Mouse (Mus musculus) CH12.LX (cell line): ENCODE data around the gene Tnk1. TPM values are rescaled to one million over a fixed set of nuclear protein-coding genes. Genes with fewer than 3 reads are reported as not detected.

ENCODE experiments used
- DNase-seq: peaks from one replicate; pipeline ENCODE4 v3.0.0-alpha.2; 2013; ENCODE audit errors: extremely low read depth
- H3K27ac ChIP-seq: 2 replicates; pipeline ENCODE4 v1.5.1; 2012; ENCODE audit warnings: low read depth, mild to moderate bottlenecking, control low read depth, moderate library complexity; ENCODE audit not compliant: insufficient read depth
- H3K27me3 ChIP-seq: replicated peaks from 2 replicates; pipeline ENCODE3; 2012; ENCODE audit warnings: inconsistent platforms
- H3K36me3 ChIP-seq, 2 experiments: replicated peaks in 1 of 2; 2 replicates each; pipeline versions ENCODE3 to v1.6.1; 2012; ENCODE audit warnings: inconsistent platforms in 1 of 2, low read length in 1 of 2, mild to moderate bottlenecking in 1 of 2, mixed read lengths in 1 of 2, moderate library complexity in 1 of 2; ENCODE audit not compliant: control insufficient read depth in 1 of 2, insufficient read depth in 1 of 2
- H3K4me1 ChIP-seq, 2 experiments: 2 replicates each; pipeline ENCODE4 v1.6.1; 2012; ENCODE audit warnings: inconsistent platforms in 1 of 2, moderate library complexity in 1 of 2; ENCODE audit not compliant: insufficient read depth in 2 of 2, control insufficient read depth in 1 of 2
- H3K4me2 ChIP-seq: 2 replicates; pipeline ENCODE4 v1.6.1; 2012; ENCODE audit warnings: low read depth, mild to moderate bottlenecking, control low read depth; ENCODE audit not compliant: poor library complexity, insufficient read depth, severe bottlenecking
- H3K4me3 ChIP-seq, 3 experiments: fragments of 150-350 bp in 1 of 3; sonication (generic) in 1 of 3; replicated peaks in 1 of 3; 2 replicates each; pipeline versions ENCODE3 to v1.5.1; 2011 to 2012; ENCODE audit warnings: low read depth in 2 of 3, low read length in 2 of 3, mild to moderate bottlenecking in 2 of 3, moderate library complexity in 2 of 3, control low read depth in 1 of 3, improper control_type of control experiment in 1 of 3, inconsistent platforms in 1 of 3, mixed read lengths in 1 of 3; ENCODE audit not compliant: poor library complexity in 1 of 3
- H3K79me2 ChIP-seq: replicated peaks from 2 replicates; pipeline ENCODE4 v1.6.1; 2012; ENCODE audit warnings: mild to moderate bottlenecking, moderate library complexity; ENCODE audit not compliant: control insufficient read depth, poor library complexity, insufficient read depth, severe bottlenecking; ENCODE audit errors: extremely low read depth
- H3K9ac ChIP-seq: 2 replicates; pipeline ENCODE4 v1.6.1; 2012; ENCODE audit warnings: low read depth, mild to moderate bottlenecking, control low read depth, moderate library complexity; ENCODE audit not compliant: insufficient read depth
- H3K9me3 ChIP-seq: replicated peaks from 2 replicates; pipeline ENCODE3; 2012; ENCODE audit warnings: low read length, inconsistent platforms, mixed read lengths
- BHLHE40 ChIP-seq: IDR thresholded peaks from 2 replicates; pipeline ENCODE4 v1.6.1; 2011; ENCODE audit warnings: mild to moderate bottlenecking, low read depth, low read length, improper control_type of control experiment
- CHD1 ChIP-seq: IDR thresholded peaks from 2 replicates; pipeline ENCODE4 v1.6.1; 2012; ENCODE audit warnings: low read depth, low read length, improper control_type of control experiment, inconsistent platforms
- CHD2 ChIP-seq: IDR thresholded peaks from 2 replicates; pipeline ENCODE4 v1.6.1; 2011; ENCODE audit warnings: low read length, improper control_type of control experiment
- CTCF ChIP-seq, 2 experiments: IDR thresholded peaks in 1 of 2; conservative IDR thresholded peaks in 1 of 2; 2 replicates each; pipeline ENCODE4 v1.5.1; 2011 to 2012; ENCODE audit warnings: low read depth in 2 of 2, low read length in 2 of 2, improper control_type of control experiment in 1 of 2, inconsistent platforms in 1 of 2, mild to moderate bottlenecking in 1 of 2, moderate library complexity in 1 of 2
- ELF1 ChIP-seq: IDR thresholded peaks from 2 replicates; pipeline ENCODE4 v1.6.1; 2014; ENCODE audit warnings: low read depth, mild to moderate bottlenecking, inconsistent platforms, low read length, improper control_type of control experiment
- EP300 ChIP-seq: IDR thresholded peaks from 2 replicates; pipeline ENCODE4 v1.6.1; 2011; ENCODE audit warnings: low read length, improper control_type of control experiment
- ETS1 ChIP-seq: conservative IDR thresholded peaks from 2 replicates; pipeline ENCODE4 v1.6.1; 2012; ENCODE audit warnings: low read depth, mild to moderate bottlenecking, inconsistent platforms, low read length, improper control_type of control experiment, moderate library complexity
- IRF4 ChIP-seq: IDR thresholded peaks from 2 replicates; pipeline ENCODE4 v1.6.1; 2014; ENCODE audit warnings: low read depth, mild to moderate bottlenecking, inconsistent platforms, low read length, improper control_type of control experiment
- KAT2A ChIP-seq: IDR thresholded peaks from 2 replicates; pipeline ENCODE4 v1.6.1; 2012; ENCODE audit warnings: low read length, improper control_type of control experiment, inconsistent platforms; ENCODE audit not compliant: insufficient replicate concordance
- MAX ChIP-seq: IDR thresholded peaks from 2 replicates; pipeline ENCODE4 v1.6.1; 2011; ENCODE audit warnings: low read length, improper control_type of control experiment
- MAZ ChIP-seq: IDR thresholded peaks from 2 replicates; pipeline ENCODE4 v1.6.1; 2012; ENCODE audit warnings: low read depth, mild to moderate bottlenecking, inconsistent platforms, low read length, improper control_type of control experiment, moderate library complexity
- MEF2A ChIP-seq: IDR thresholded peaks from 2 replicates; pipeline ENCODE4 v1.6.1; 2014; ENCODE audit warnings: low read depth, mild to moderate bottlenecking, inconsistent platforms, low read length, improper control_type of control experiment, borderline replicate concordance
- NELFE ChIP-seq: IDR thresholded peaks from 2 replicates; pipeline ENCODE4 v1.6.1; 2011; ENCODE audit warnings: low read depth, low read length, improper control_type of control experiment
- NRF1 ChIP-seq: IDR thresholded peaks from 2 replicates; pipeline ENCODE4 v1.6.1; 2014; ENCODE audit warnings: low read depth, mild to moderate bottlenecking, inconsistent platforms, low read length, improper control_type of control experiment, moderate library complexity
- PAX5 ChIP-seq: IDR thresholded peaks from 2 replicates; pipeline ENCODE4 v1.6.1; 2012; ENCODE audit warnings: low read length, inconsistent platforms, mixed read lengths
- POLR2A ChIP-seq: IDR thresholded peaks from 2 replicates; pipeline ENCODE4 v1.6.1; 2011; ENCODE audit warnings: low read depth, mild to moderate bottlenecking, improper control_type of control experiment, low read length
- POLR2AphosphoS2 ChIP-seq: IDR thresholded peaks from 2 replicates; pipeline ENCODE4 v1.6.1; 2011; ENCODE audit warnings: low read depth, low read length, improper control_type of control experiment
- RAD21 ChIP-seq: IDR thresholded peaks from 2 replicates; pipeline ENCODE4 v1.6.1; 2011; ENCODE audit warnings: low read depth, mild to moderate bottlenecking, low read length, improper control_type of control experiment, moderate library complexity
- RCOR1 ChIP-seq: conservative IDR thresholded peaks from 2 replicates; pipeline ENCODE4 v1.6.1; 2012; ENCODE audit warnings: low read depth, mild to moderate bottlenecking, inconsistent platforms, low read length, improper control_type of control experiment
- SIN3A ChIP-seq: IDR thresholded peaks from 2 replicates; pipeline ENCODE4 v1.6.1; 2012; ENCODE audit warnings: low read length, improper control_type of control experiment, inconsistent platforms
- TBP ChIP-seq: conservative IDR thresholded peaks from 2 replicates; pipeline ENCODE4 v1.6.1; 2011; ENCODE audit warnings: low read depth, low read length, improper control_type of control experiment
- TCF12 ChIP-seq: IDR thresholded peaks from 2 replicates; pipeline ENCODE4 v1.6.1; 2014; ENCODE audit warnings: low read depth, mild to moderate bottlenecking, inconsistent platforms, low read length, improper control_type of control experiment
- USF2 ChIP-seq: conservative IDR thresholded peaks from 2 replicates; pipeline ENCODE4 v1.6.1; 2011; ENCODE audit warnings: low read depth, low read length, improper control_type of control experiment
- ZC3H11A ChIP-seq: IDR thresholded peaks from 2 replicates; pipeline ENCODE4 v1.6.1; 2012; ENCODE audit warnings: low read depth, mild to moderate bottlenecking, inconsistent platforms, low read length, improper control_type of control experiment
- ZMIZ1 ChIP-seq: IDR thresholded peaks from 2 replicates; pipeline ENCODE4 v1.6.1; 2012; ENCODE audit warnings: low read depth, mild to moderate bottlenecking, inconsistent platforms, low read length, improper control_type of control experiment
- ZNF384 ChIP-seq: IDR thresholded peaks from 2 replicates; pipeline ENCODE4 v1.6.1; 2012; ENCODE audit warnings: low read depth, low read length, improper control_type of control experiment, inconsistent platforms
- dilution Hi-C: fragments of 300-500 bp; cut with MboI; formaldehyde crosslinking; loops from 2 replicates; pipeline ENCODE4 v1.14.3; 2020; ENCODE audit warnings: low sequenced_read_pairs; ENCODE audit not compliant: extremely low pct_unique_long_range_greater_than_20kb, extremely low pct_ligation_motif_present
- in situ Hi-C: fragments of 300-500 bp; cut with MboI; formaldehyde crosslinking; loops from 3 replicates; pipeline ENCODE4 v1.14.3; 2019; ENCODE audit warnings: low sequenced_read_pairs, low pct_ligation_motif_present, low pct_unique_long_range_greater_than_20kb, mixed read lengths
- polyA plus RNA-seq: library from polyadenylated mRNA; unstranded; fragments of >175 nt; gene quantifications from 2 replicates; pipeline ENCODE4 v1.2.1, GENCODE M21; 2012; ENCODE audit warnings: low read depth; ENCODE audit not compliant: insufficient read length
- total RNA-seq, 2 experiments: library from RNA; depleted of rRNA; stranded (reverse); fragments of 300-350 nt in 1 of 2; fragments of >200 nt in 1 of 2; gene quantifications; 2 replicates each; pipeline ENCODE4 v1.2.3; 2012 to 2014

Gene Tnk1
- total and polyA plus RNA-seq, 3 experiments, result 0.13 to 0.30 TPM; not detected in 1

DNA sequence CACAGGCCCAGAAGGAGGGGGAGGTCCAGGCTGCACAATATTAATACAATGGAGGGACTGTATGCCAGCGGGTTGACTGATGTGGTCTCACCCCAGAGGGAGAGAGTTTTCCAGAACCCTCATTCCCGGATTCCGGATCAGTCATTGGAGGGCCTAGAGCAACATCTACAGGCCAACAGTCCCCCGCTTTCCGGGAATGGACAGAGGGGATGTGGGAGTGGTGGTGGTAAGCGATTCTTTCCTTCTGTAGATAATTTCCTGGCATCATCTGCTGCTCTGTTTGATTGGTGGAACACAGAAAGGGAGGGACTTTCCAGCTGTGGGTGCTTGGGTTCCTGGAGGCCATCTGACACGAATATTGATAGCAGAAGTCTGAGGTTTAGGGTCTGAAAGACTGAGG lies 17.7 kb upstream of the Tnk1 start:
- H3K27me3 ChIP-seq, result no peaks in the 10 kb centered on the region
- H3K79me2 ChIP-seq, result no peaks in the 10 kb centered on the region
- H3K9me3 ChIP-seq, result no peaks in the 10 kb centered on the region
- H3K4me1 ChIP-seq, result peaks cover 22 to 76% of the 10 kb centered on the region in 2 experiments
- H3K9ac ChIP-seq, result peak overlapping the region; percentile 8
- in situ Hi-C loops, result loop anchor here (5.0 kb wide), 2 partner anchors 74 to 194 kb away; partner anchors contain the start of genes Fgf11 and Senp3
- TF ChIP-seq POLR2AphosphoS2, result no peak
- TF ChIP-seq IRF4, result peak; percentile 39; the same call in 1 of the 2 replicates
- TF ChIP-seq TCF12, result peak; percentile 35; the same call in 1 of the 2 replicates
- dilution Hi-C loops, result no loop called here
- H3K36me3 ChIP-seq, result peaks cover 0 to 14% of the 10 kb centered on the region in 2 experiments
- peak overlapping the region; percentile 23; the same call in 1 of the 2 replicates for H3K27ac ChIP-seq
- peak overlapping the region; percentile 41 for H3K4me2 ChIP-seq
- peak overlapping the region in 2 of 3 experiments; percentile 15 to 25 for H3K4me3 ChIP-seq
- DNase-seq, result peak; percentile 81

DNA sequence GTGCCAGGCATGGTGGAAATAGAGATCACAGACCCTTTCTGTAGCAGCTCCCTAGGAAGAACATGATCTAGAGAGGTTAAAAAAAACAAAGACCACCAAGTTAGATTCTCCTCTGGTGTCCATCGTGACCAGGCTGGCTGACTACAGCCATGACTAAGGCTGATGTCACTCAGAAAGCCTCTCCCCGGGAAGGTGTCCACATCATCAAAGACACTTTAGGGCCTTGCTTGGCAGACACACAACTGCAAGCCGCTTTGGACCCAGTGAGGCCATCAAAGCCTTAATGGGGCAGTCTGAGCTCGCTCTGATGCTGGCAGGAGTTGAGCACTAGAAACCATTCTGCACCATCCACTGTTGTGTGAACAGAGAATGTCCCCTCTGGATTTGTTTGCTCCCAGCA lies 13.9 kb upstream of the Tnk1 start:
- in situ Hi-C loops, result no loop called here
- H3K36me3 ChIP-seq, result no peaks in the 10 kb centered on the region
- TF ChIP-seq MAX (no peak), POLR2AphosphoS2 (no peak), POLR2A (no peak), ELF1 (no peak), USF2 (no peak), MEF2A (no peak), SIN3A (no peak), RAD21 (no peak), TBP (no peak), CHD1 (no peak), RCOR1 (no peak), CHD2 (no peak), KAT2A (no peak)
- H3K4me2 ChIP-seq, result no peak overlapping the region
- dilution Hi-C loops, result no loop called here
- no peak overlapping the region for H3K4me3 ChIP-seq
- H3K27ac ChIP-seq, result no peak overlapping the region
- no peak overlapping the region for H3K9ac ChIP-seq
- H3K27me3 ChIP-seq, result peaks cover 6% of the 10 kb centered on the region
- H3K9me3 ChIP-seq, result no peaks in the 10 kb centered on the region
- peaks cover 4 to 51% of the 10 kb centered on the region in 2 experiments for H3K4me1 ChIP-seq
- H3K79me2 ChIP-seq, result no peaks in the 10 kb centered on the region
- DNase-seq, result no peak

DNA sequence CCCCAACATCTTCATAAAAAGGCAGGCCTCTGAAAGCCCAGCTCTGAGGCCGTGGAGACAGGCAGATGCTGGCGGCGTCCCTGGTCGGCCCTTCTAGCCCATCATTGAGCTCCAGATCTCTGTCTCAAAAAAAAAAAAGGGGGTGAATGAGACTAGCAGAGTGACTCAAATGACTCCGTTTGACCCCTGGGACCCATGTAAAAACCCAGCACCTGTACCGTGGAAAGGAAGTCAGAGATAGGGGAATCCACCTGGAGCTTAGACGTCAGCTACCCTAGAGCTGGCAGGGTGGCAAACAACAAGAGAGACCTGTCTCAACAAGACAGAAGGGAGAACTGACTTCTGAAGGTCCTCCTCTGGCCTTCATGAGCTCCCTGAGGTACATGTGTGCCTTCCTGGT lies 13.3 kb upstream of the Tnk1 start:
- Histone ChIP-seq H3K4me1 (peaks cover 4 to 46% of the 10 kb centered on the region in 2 experiments), H3K27ac (no peak overlapping the region), H3K4me2 (no peak overlapping the region), H3K79me2 (no peaks in the 10 kb centered on the region), H3K9me3 (no peaks in the 10 kb centered on the region), H3K4me3 (no peak overlapping the region), H3K36me3 (no peaks in the 10 kb centered on the region), H3K9ac (no peak overlapping the region), H3K27me3 (peaks cover 13% of the 10 kb centered on the region)
- DNase-seq, result peak; percentile 86
- in situ Hi-C loops, result no loop called here
- dilution Hi-C loops, result no loop called here
- TF ChIP-seq NELFE (0 out of 2 replicates have a peak, but pooled peaks have one; percentile 13), IRF4 (peak; percentile 87), TBP (0 out of 2 replicates have a peak, but pooled peaks have one; percentile 21), POLR2AphosphoS2 (no peak), CHD2 (0 out of 2 replicates have a peak, but pooled peaks have one; percentile 14), ZMIZ1 (no peak), CTCF (conservative IDR thresholded peaks at IDR 0.05 in 1 of 2, IDR thresholded peaks at IDR 0.05 in 1 of 2; ENCODE audit: low read depth in 2 of 2, low read length in 2 of 2) (no peak), BHLHE40 (peak; percentile 34; the same call in 1 of the 2 replicates), KAT2A (0 out of 2 replicates have a peak, but pooled peaks have one; percentile 42), PAX5 (no peak), MAZ (no peak; the same call in 1 of the 2 replicates), ZC3H11A (no peak), EP300 (peak; percentile 74), NRF1 (no peak), ETS1 (peak; percentile 65), SIN3A (no peak), ZNF384 (peak; percentile 92)
